Mouse (Mus musculus) neural tube, embryonic 11.5 days (tissue): ENCODE measurements around the gene Sergef. TPM values are rescaled to one million over a fixed set of nuclear protein-coding genes. Genes with fewer than 3 reads are reported as not detected.
"Not testable (repeated sequence)": the region's sequence is repeated elsewhere in the genome, so short reads cannot be mapped to it uniquely, and the experiment has no call there.

Experiments used
- ATAC-seq: fragments of 200-750 bp; cut with Nextera tagmentation; 2 replicates; pipeline ENCODE4 v1.8.0; 2017; ENCODE audit warnings: moderate number of reproducible peaks, mild to moderate bottlenecking, moderate TSS enrichment, moderate library complexity; ENCODE audit not compliant: insufficient read depth, low FRiP score, low TSS enrichment
- DNase-seq: peaks from one replicate; pipeline ENCODE4 v3.0.0-alpha.2; 2015; ENCODE audit warnings: low spot score
- H3K27ac ChIP-seq: fragments of 300-500 bp; sonication (generic); 2 replicates; pipeline ENCODE4 v1.5.1; 2014; ENCODE audit warnings: low read depth, mild to moderate bottlenecking, low read length
- H3K27me3 ChIP-seq: fragments of 300-500 bp; sonication (generic); 2 replicates; pipeline ENCODE4 v1.6.1; 2014; ENCODE audit warnings: mild to moderate bottlenecking, low read length, mixed read lengths; ENCODE audit not compliant: control insufficient read depth, insufficient read depth
- H3K36me3 ChIP-seq: fragments of 300-500 bp; sonication (generic); 2 replicates; pipeline ENCODE4 v1.6.1; 2014; ENCODE audit warnings: mild to moderate bottlenecking, low read length, moderate library complexity, mixed read lengths; ENCODE audit not compliant: control insufficient read depth, insufficient read depth
- H3K4me1 ChIP-seq: fragments of 300-500 bp; sonication (generic); 2 replicates; pipeline ENCODE4 v1.6.1; 2014; ENCODE audit warnings: low read length, mixed read lengths; ENCODE audit not compliant: control insufficient read depth, insufficient read depth
- H3K4me2 ChIP-seq: fragments of 300-500 bp; sonication (generic); 2 replicates; pipeline ENCODE4 v1.6.1; 2014; ENCODE audit warnings: low read depth, mild to moderate bottlenecking, moderate library complexity
- H3K4me3 ChIP-seq: fragments of 300-500 bp; sonication (generic); 2 replicates; pipeline ENCODE4 v1.5.1; 2014; ENCODE audit warnings: low read depth, low read length
- H3K9ac ChIP-seq: fragments of 300-500 bp; sonication (generic); 2 replicates; pipeline ENCODE4 v1.6.1; 2014; ENCODE audit warnings: mild to moderate bottlenecking, low read length
- H3K9me3 ChIP-seq: fragments of 300-500 bp; sonication (generic); 2 replicates; pipeline ENCODE4 v1.6.1; 2016; ENCODE audit warnings: low read length; ENCODE audit not compliant: control insufficient read depth
- WGBS: fragments of 180-500 bp; shearing (Covaris S2); extraction: QIAGEN DNeasy Blood & Tissue Kit; methylation state at CpG from one replicate; pipeline ENCODE4 v1.1.7; 2014; 5-methylcytosine and 5-hydroxymethylcytosine counted together
- polyA plus RNA-seq: library from polyadenylated mRNA; unstranded; fragments of >200 nt; fragmentation: Nextera tagmentation; extraction: Ambion mirVana; gene quantifications from 2 replicates; pipeline ENCODE4 v1.2.1, GENCODE M21; 2014

Gene Sergef
- polyA plus RNA-seq, 1 experiment from 2014 or later = 13.5 TPM

- Histone ChIP-seq H3K4me2 (no peak overlapping the region), H3K27me3 (no peaks in the 10 kb centered on the region), H3K9ac (no peak overlapping the region), H3K36me3 (no peaks in the 10 kb centered on the region), H3K4me3 (no peak overlapping the region), H3K4me1 (no peaks in the 10 kb centered on the region), H3K9me3 (no peaks in the 10 kb centered on the region), H3K27ac (no peak overlapping the region)
- 92% methylated on average over 2 of the region's 2 CpGs for WGBS
- no peak for DNase-seq
- ATAC-seq = no peak
Observed at GRCm38 (mm10) chr7:46575897-46576296, 63.7 kb downstream of the Sergef start.

- H3K9ac ChIP-seq = no peak overlapping the region; the same call in 1 of the 2 replicates
- DNase-seq = peak; percentile 35
- no peaks in the 10 kb centered on the region for H3K27me3 ChIP-seq
- WGBS = 63% methylated on average over 15 of the region's 15 CpGs
- H3K4me1 ChIP-seq = no peaks in the 10 kb centered on the region
- H3K4me3 ChIP-seq = no peak overlapping the region
- no peak for ATAC-seq
- H3K9me3 ChIP-seq = no peaks in the 10 kb centered on the region
- no peak overlapping the region for H3K4me2 ChIP-seq
- peak overlapping the region; percentile 60 for H3K27ac ChIP-seq
- H3K36me3 ChIP-seq = no peaks in the 10 kb centered on the region
Observed at GRCm38 (mm10) chr7:46572803-46573594, 66.6 kb downstream of the Sergef start.

GRCm38 (mm10) chr7:46569509-46569908 is 70.1 kb downstream of the Sergef start:
- not testable (repeated sequence) for H3K4me3 ChIP-seq, H3K27ac ChIP-seq, H3K4me1 ChIP-seq, H3K9ac ChIP-seq, ATAC-seq, H3K9me3 ChIP-seq, H3K36me3 ChIP-seq, H3K4me2 ChIP-seq, H3K27me3 ChIP-seq, DNase-seq
- WGBS = 77% methylated on average over 9 of the region's 9 CpGs

- DNase-seq = no peak
- H3K9ac ChIP-seq = no peak overlapping the region
Observed at GRCm38 (mm10) chr7:46566318-46567007, 73.1 kb downstream of the Sergef start.

GRCm38 (mm10) chr7:46565374-46565773 is 74.2 kb downstream of the Sergef start:
- Histone ChIP-seq H3K4me2 (no peak overlapping the region), H3K9ac (no peak overlapping the region), H3K27me3 (no peaks in the 10 kb centered on the region), H3K36me3 (no peaks in the 10 kb centered on the region), H3K27ac (no peak overlapping the region), H3K4me1 (no peaks in the 10 kb centered on the region), H3K9me3 (peaks cover 3% of the 10 kb centered on the region; the same call in 1 of the 2 replicates), H3K4me3 (no peak overlapping the region)
- WGBS = 96% methylated on average over 7 of the region's 7 CpGs
- ATAC-seq (no peak), DNase-seq (no peak)

More at GRCm38 (mm10) chr7:46566318-46567007, 73.1 kb downstream of the Sergef start:
- H3K9me3 ChIP-seq = peaks cover 3% of the 10 kb centered on the region; the same call in 1 of the 2 replicates
- no peaks in the 10 kb centered on the region for H3K4me1 ChIP-seq
- H3K36me3 ChIP-seq = no peaks in the 10 kb centered on the region
- H3K4me2 ChIP-seq = no peak overlapping the region
- no peak overlapping the region for H3K27ac ChIP-seq
- WGBS = 87% methylated on average over 8 of the region's 8 CpGs
- ATAC-seq = no peak
- no peak overlapping the region for H3K4me3 ChIP-seq
- no peaks in the 10 kb centered on the region for H3K27me3 ChIP-seq

GRCm38 (mm10) chr7:46563801-46564200 is 75.8 kb downstream of the Sergef start:
- Histone ChIP-seq H3K9ac (no peak overlapping the region), H3K4me3 (no peak overlapping the region), H3K4me1 (no peaks in the 10 kb centered on the region), H3K36me3 (no peaks in the 10 kb centered on the region), H3K9me3 (peaks cover 3% of the 10 kb centered on the region; the same call in 1 of the 2 replicates), H3K27ac (no peak overlapping the region), H3K27me3 (no peaks in the 10 kb centered on the region), H3K4me2 (no peak overlapping the region)
- ATAC-seq = no peak
- DNase-seq = no peak

GRCm38 (mm10) chr7:46560061-46560460 is 79.5 kb downstream of the Sergef start:
- Histone ChIP-seq H3K27me3 (no peaks in the 10 kb centered on the region), H3K4me1 (peaks cover 3% of the 10 kb centered on the region; the same call in 1 of the 2 replicates), H3K36me3 (no peaks in the 10 kb centered on the region), H3K4me2 (no peak overlapping the region), H3K4me3 (no peak overlapping the region), H3K27ac (no peak overlapping the region), H3K9me3 (peaks cover 3% of the 10 kb centered on the region; the same call in 1 of the 2 replicates), H3K9ac (no peak overlapping the region)
- no peak for ATAC-seq
- no peak for DNase-seq
- WGBS = 90% methylated on average over 2 of the region's 2 CpGs

- Histone ChIP-seq H3K27ac (no peak overlapping the region), H3K4me2 (no peak overlapping the region), H3K9ac (no peak overlapping the region), H3K9me3 (no peaks in the 10 kb centered on the region), H3K36me3 (no peaks in the 10 kb centered on the region), H3K27me3 (no peaks in the 10 kb centered on the region), H3K4me3 (no peak overlapping the region), H3K4me1 (peaks cover 3% of the 10 kb centered on the region; the same call in 1 of the 2 replicates)
- ATAC-seq = no peak
- DNase-seq = no peak
- 94% methylated on average over 6 of the region's 6 CpGs for WGBS
Observed at GRCm38 (mm10) chr7:46559643-46560042, 80.0 kb downstream of the Sergef start.
